Mouse (Mus musculus) spleen, postnatal 4 days (tissue): Measurements from ENCODE around the gene Lamb1.

Experiments used
- DNase-seq, 2 experiments: peaks; one replicate each; pipeline ENCODE4 v3.0.0; 2022; ENCODE audit warnings: low spot score in 2 of 2

Lamb1 gene

GRCm38 (mm10) chr12:31314310-31314709 is 49.3 kb downstream of the Lamb1 start:
- no peak for DNase-seq

- DNase-seq: no peak
These were observed 50.9 kb downstream of the Lamb1 start for GRCm38 (mm10) chr12:31315961-31316360.

GRCm38 (mm10) chr12:31317670-31318408 is 52.8 kb downstream of the Lamb1 start:
- peak in 1 of 2 experiments; percentile 54 for DNase-seq

- DNase-seq: peak in 1 of 2 experiments; percentile 19
These were observed 53.5 kb downstream of the Lamb1 start for GRCm38 (mm10) chr12:31318409-31318963.

GRCm38 (mm10) chr12:31320817-31321216 is 55.8 kb downstream of the Lamb1 start:
- DNase-seq: peak in 1 of 2 experiments; percentile 41

- no peak for DNase-seq
These were observed 56.5 kb downstream of the Lamb1 start for GRCm38 (mm10) chr12:31321532-31321931.

GRCm38 (mm10) chr12:31323136-31323695 is 58.2 kb downstream of the Lamb1 start:
- no peak for DNase-seq

GRCm38 (mm10) chr12:31327139-31327538 is 62.1 kb downstream of the Lamb1 start:
- DNase-seq: no peak

- DNase-seq: no peak
These were observed 68.2 kb downstream of the Lamb1 start for GRCm38 (mm10) chr12:31333261-31333660.

GRCm38 (mm10) chr12:31350191-31350943 is 85.3 kb downstream of the Lamb1 start:
- no peak for DNase-seq

- peak; percentile 94 to 97 for DNase-seq
These were observed 86.2 kb downstream of the Lamb1 start, which contains the start of gene Dld for GRCm38 (mm10) chr12:31350944-31351928. Gene Dld, minus strand, starts transcription at chr12:31351453.

GRCm38 (mm10) chr12:31366428-31366827 is 101.4 kb downstream of the Lamb1 start:
- no peak for DNase-seq

GRCm38 (mm10) chr12:31367721-31368120 is 102.7 kb downstream of the Lamb1 start:
- DNase-seq: no peak

GRCm38 (mm10) chr12:31369118-31369517 is 104.1 kb downstream of the Lamb1 start:
- no peak for DNase-seq

- DNase-seq: no peak
These were observed 104.6 kb downstream of the Lamb1 start for GRCm38 (mm10) chr12:31369656-31370055.

- peak; percentile 45 to 65 for DNase-seq
These were observed 109.7 kb downstream of the Lamb1 start for GRCm38 (mm10) chr12:31374603-31375282.

- no peak for DNase-seq
These were observed 110.2 kb downstream of the Lamb1 start for GRCm38 (mm10) chr12:31375283-31375615.

GRCm38 (mm10) chr12:31376326-31376950 is 111.4 kb downstream of the Lamb1 start:
- no peak for DNase-seq

- DNase-seq: no peak
These were observed 112.2 kb downstream of the Lamb1 start for GRCm38 (mm10) chr12:31377241-31377640.
